Mouse (Mus musculus): ENCODE results near the gene Ppp2r3a. TPM values are rescaled to one million over a fixed set of nuclear protein-coding genes. Genes with fewer than 3 reads are reported as not detected.

Gene Ppp2r3a
- polyA plus RNA-seq, 1 experiment from 2014 or later: 28.7 TPM

DNA sequence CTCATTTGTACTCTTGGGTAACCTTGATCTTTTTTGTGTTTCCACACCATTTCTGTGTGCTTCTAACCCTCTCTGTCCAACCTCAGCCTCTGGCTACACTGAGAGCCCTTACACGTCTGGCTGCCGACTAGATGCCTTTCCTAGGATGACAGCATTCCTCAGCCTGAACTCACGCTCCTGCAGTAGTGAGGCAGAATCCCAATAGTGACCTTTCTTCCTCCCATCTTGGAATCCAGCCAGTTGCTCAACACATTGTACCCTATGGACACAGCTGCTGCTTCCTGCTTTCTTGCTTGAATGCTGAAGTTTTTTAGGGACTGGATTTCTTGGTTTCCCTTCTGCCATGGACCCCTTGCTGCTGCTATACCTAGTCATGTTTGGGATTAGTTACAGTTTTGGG is 141.6 kb downstream of the Ppp2r3a start:
- Histone ChIP-seq H3K4me1 (replicated peaks) (peaks cover 6% of the 10 kb centered on the region; the same call in 1 of the 2 replicates), H3K27me3 (no peaks in the 10 kb centered on the region), H3K9me3 (no peaks in the 10 kb centered on the region; the same call in 1 of the 2 replicates), H3K36me3 (peaks cover 28% of the 10 kb centered on the region), H3K4me3 (no peak overlapping the region), H3K27ac (0 out of 2 replicates have a peak overlapping the region, but pooled peaks have one; percentile 1), H3K4me2 (no peak overlapping the region), H3K9ac (no peak overlapping the region)
- no peak for ATAC-seq (ENCODE audit: low FRiP score)
- WGBS: 49% methylated on average over 3 of the region's 3 CpGs

DNA sequence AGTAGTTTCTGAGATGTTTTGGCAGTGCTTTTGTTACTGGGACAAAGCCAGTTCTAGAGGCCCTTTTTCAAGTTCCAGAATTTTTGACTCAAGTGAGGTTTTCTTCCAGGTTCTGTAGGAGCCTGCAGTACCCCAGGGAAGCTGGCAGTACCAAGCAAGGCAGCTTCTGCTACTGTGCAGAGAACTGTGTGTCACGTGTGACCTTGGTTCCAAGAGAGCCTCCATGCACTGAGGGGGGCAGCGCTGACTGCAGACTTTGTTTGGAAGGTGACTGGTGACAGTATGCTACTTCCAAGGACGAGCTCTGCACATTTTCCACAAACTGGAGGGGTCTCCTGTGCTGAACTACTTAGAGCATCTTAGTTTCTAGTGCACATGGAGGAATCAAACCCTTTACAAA is 144.2 kb downstream of the Ppp2r3a start:
- H3K4me2 ChIP-seq: no peak overlapping the region
- ATAC-seq (ENCODE audit: low FRiP score): no peak
- WGBS: 82% methylated on average over 3 of the region's 3 CpGs
- no peaks in the 10 kb centered on the region for H3K27me3 ChIP-seq
- H3K9me3 ChIP-seq: no peaks in the 10 kb centered on the region; the same call in 1 of the 2 replicates
- no peak overlapping the region for H3K27ac ChIP-seq
- H3K9ac ChIP-seq: no peak overlapping the region
- H3K4me1 ChIP-seq (replicated peaks): peaks cover 6% of the 10 kb centered on the region; the same call in 1 of the 2 replicates
- no peak overlapping the region for H3K4me3 ChIP-seq
- peaks cover 25% of the 10 kb centered on the region for H3K36me3 ChIP-seq

DNA sequence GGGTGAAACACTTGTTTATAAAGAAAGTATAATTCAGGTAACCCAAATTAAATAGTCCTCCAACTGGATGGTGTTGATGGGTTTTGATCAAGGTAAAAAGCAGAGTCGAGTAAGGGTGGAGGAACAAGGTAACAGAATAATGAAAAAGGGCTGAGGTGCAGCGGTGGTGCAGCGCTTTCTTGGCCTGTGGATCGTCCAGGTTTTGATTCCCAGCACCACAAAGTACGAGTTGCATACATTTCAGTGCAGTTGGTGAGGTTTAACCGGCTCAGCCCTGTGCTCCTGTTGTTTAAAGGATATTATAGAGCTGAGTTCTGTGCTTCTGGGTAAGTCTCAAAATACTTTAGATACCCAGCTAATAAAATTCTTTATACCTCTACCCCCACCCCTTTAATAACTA is 145.9 kb downstream of the Ppp2r3a start:
- peaks cover 34% of the 10 kb centered on the region for H3K36me3 ChIP-seq
- no peaks in the 10 kb centered on the region for H3K27me3 ChIP-seq
- no peak overlapping the region for H3K9ac ChIP-seq
- no peak overlapping the region for H3K4me2 ChIP-seq
- no peaks in the 10 kb centered on the region for H3K9me3 ChIP-seq
- peaks cover 9% of the 10 kb centered on the region for H3K4me1 ChIP-seq (replicated peaks)
- 96% methylated on average over 6 of the region's 6 CpGs for WGBS
- no peak overlapping the region for H3K4me3 ChIP-seq
- ATAC-seq (ENCODE audit: low FRiP score): no peak
- H3K27ac ChIP-seq: no peak overlapping the region

DNA sequence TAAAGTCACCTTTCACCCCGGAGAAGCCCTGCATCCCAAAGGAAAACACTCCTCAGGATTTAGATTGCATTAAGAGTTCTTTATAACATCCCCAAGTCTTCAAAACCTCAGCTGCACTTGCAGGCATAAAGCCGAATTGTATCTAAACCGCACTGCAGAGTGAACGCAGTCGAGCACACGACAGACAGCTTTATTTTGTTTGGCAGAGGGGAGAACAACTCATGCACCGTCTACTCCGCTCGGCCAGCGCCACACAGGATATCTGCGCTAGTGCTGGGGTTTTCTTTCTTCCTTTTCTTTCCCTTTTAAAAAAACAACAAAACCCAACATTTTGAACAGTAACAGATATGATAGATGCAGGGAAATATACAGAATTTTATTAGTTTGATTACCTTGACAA is 146.7 kb downstream of the Ppp2r3a start:
- Histone ChIP-seq H3K36me3 (peaks cover 37% of the 10 kb centered on the region), H3K27me3 (no peaks in the 10 kb centered on the region), H3K4me2 (no peak overlapping the region), H3K9me3 (no peaks in the 10 kb centered on the region), H3K4me1 (replicated peaks) (peaks cover 5% of the 10 kb centered on the region; the same call in 1 of the 2 replicates), H3K9ac (no peak overlapping the region), H3K27ac (no peak overlapping the region), H3K4me3 (no peak overlapping the region)
- WGBS: 89% methylated on average over 11 of the region's 11 CpGs
- ATAC-seq (ENCODE audit: low FRiP score): no peak

DNA sequence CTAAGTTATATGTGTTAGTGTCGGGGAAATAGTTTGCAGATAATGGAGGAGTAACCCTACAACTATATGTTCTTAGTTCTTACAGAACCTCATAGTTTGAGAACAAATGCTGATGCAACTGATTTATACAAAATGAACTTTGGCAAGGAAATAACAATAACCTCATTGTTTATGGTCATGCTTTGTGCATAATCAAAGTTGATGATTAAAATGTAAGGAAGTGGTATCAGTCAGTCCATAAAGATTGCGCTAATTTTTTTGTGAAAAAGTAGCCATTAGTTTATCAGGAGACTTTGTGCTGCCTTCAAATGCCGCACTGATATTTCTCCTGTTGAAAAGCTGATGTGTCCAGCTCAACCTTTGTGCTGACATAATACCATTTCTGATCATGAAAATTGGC is 149.3 kb downstream of the Ppp2r3a start:
- Histone ChIP-seq H3K4me3 (no peak overlapping the region), H3K4me1 (replicated peaks) (peaks cover 3% of the 10 kb centered on the region; the same call in 1 of the 2 replicates), H3K36me3 (peaks cover 36% of the 10 kb centered on the region), H3K9me3 (peaks cover 4% of the 10 kb centered on the region; the same call in 1 of the 2 replicates), H3K27me3 (no peaks in the 10 kb centered on the region), H3K9ac (no peak overlapping the region), H3K27ac (no peak overlapping the region), H3K4me2 (no peak overlapping the region)
- ATAC-seq (ENCODE audit: low FRiP score): no peak
- 95% methylated on average over 3 of the region's 3 CpGs for WGBS

DNA sequence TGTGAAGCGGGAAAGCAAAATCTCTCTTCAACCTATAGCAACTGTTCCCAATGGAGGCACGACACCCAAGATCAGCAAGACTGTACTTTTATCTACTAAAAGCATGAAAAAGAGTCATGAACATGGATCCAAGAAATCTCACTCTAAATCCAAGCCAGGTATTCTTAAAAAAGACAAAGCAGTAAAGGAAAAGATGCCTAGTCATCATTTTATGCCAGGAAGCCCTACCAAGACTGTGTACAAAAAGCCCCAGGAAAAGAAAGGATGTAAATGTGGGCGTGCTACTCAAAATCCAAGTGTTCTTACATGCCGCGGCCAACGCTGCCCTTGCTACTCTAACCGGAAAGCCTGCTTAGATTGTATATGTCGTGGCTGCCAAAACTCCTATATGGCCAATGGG is 150.0 kb downstream of the Ppp2r3a start:
- Histone ChIP-seq H3K36me3 (peaks cover 30% of the 10 kb centered on the region), H3K27me3 (no peaks in the 10 kb centered on the region)
- 93% methylated on average over 8 of the region's 8 CpGs for WGBS

DNA sequence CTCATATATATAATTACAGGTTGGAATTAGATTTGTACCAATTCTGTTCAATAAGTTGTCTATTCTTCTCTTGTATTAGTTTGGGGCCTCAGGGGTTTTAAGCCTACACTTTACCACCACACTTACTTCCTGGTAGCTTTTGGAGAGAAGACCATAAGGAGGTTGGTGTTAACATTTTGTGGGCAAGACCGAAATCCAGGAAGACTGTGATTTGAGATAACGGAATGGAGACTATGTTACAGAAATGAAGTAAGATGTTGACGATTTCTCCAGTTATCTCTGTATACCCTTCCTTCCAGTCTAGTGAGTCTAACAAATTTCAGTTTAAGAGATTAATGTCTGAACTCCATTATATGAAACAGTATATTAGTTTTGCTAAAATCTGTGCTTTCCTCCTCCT is 151.4 kb downstream of the Ppp2r3a start:
- Histone ChIP-seq H3K27ac (no peak overlapping the region), H3K4me2 (no peak overlapping the region), H3K9ac (no peak overlapping the region), H3K27me3 (no peaks in the 10 kb centered on the region), H3K4me3 (no peak overlapping the region), H3K9me3 (peaks cover 4% of the 10 kb centered on the region; the same call in 1 of the 2 replicates), H3K36me3 (peaks cover 25% of the 10 kb centered on the region), H3K4me1 (replicated peaks) (peaks cover 3% of the 10 kb centered on the region; the same call in 1 of the 2 replicates)
- 93% methylated on average over 3 of the region's 3 CpGs for WGBS
- ATAC-seq (ENCODE audit: low FRiP score): no peak

More for the DNA sequence above, 150.0 kb downstream of the Ppp2r3a start:
- Histone ChIP-seq H3K9me3 (peaks cover 4% of the 10 kb centered on the region; the same call in 1 of the 2 replicates), H3K4me1 (replicated peaks) (peaks cover 3% of the 10 kb centered on the region; the same call in 1 of the 2 replicates), H3K4me3 (no peak overlapping the region), H3K4me2 (no peak overlapping the region), H3K27ac (0 out of 2 replicates have a peak overlapping the region, but pooled peaks have one; percentile 12), H3K9ac (no peak overlapping the region)
- ATAC-seq (ENCODE audit: low FRiP score): no peak

DNA sequence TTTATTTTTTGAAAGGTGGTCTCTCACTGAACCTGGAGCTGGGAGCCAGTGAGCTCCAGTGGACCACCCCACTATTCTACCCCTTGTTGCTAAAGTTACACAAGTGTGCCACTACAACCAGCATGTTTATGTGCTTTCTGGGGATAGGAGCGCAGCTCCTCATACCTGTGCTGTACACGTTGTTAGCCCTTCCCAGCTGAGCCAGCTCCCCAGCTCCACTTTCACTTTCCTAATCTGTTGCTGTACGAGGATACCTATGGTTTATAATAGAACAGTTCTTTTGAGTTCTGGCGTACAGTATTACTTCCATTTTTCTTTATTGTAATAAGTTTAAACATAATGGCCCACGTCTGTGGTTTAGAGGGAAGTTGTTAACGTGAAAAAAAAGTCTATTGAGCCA is 152.2 kb downstream of the Ppp2r3a start:
- H3K9me3 ChIP-seq: peaks cover 4% of the 10 kb centered on the region; the same call in 1 of the 2 replicates
- H3K27ac ChIP-seq: peak overlapping the region; percentile 23; the same call in 1 of the 2 replicates
- H3K4me3 ChIP-seq: no peak overlapping the region
- H3K27me3 ChIP-seq: no peaks in the 10 kb centered on the region
- 88% methylated on average over 6 of the region's 6 CpGs for WGBS
- H3K4me1 ChIP-seq (replicated peaks): peaks cover 3% of the 10 kb centered on the region; the same call in 1 of the 2 replicates
- peaks cover 21% of the 10 kb centered on the region for H3K36me3 ChIP-seq
- H3K9ac ChIP-seq: no peak overlapping the region
- no peak overlapping the region for H3K4me2 ChIP-seq
- ATAC-seq (ENCODE audit: low FRiP score): no peak

DNA sequence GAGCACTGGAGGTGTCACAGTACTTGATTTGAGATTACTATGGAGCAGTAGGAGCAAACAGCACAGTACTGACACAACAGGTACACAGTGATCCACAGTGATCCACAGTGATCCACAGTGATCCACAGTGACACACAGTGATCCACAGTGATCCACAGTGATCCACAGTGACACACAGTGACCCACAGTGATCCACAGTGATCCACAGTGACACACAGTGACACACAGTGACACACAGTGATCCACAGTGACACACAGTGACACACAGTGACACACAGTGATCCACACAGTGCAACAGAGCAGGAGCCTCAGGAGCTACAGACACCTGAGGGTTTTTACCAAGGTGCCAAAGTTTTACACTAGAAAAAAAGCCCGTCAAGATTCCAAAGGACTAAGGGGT is 154.1 kb downstream of the Ppp2r3a start:
- Histone ChIP-seq H3K27ac (no peak overlapping the region), H3K36me3 (peaks cover 21% of the 10 kb centered on the region), H3K9me3 (peaks cover 4% of the 10 kb centered on the region; the same call in 1 of the 2 replicates), H3K4me1 (replicated peaks) (peaks cover 3% of the 10 kb centered on the region; the same call in 1 of the 2 replicates), H3K4me2 (no peak overlapping the region), H3K27me3 (no peaks in the 10 kb centered on the region), H3K9ac (no peak overlapping the region), H3K4me3 (no peak overlapping the region)
- 0 out of 2 replicates have a peak, but pooled peaks have one; percentile 43 for ATAC-seq (ENCODE audit: low FRiP score)
- 87% methylated on average over 1 of the region's 1 CpGs for WGBS

DNA sequence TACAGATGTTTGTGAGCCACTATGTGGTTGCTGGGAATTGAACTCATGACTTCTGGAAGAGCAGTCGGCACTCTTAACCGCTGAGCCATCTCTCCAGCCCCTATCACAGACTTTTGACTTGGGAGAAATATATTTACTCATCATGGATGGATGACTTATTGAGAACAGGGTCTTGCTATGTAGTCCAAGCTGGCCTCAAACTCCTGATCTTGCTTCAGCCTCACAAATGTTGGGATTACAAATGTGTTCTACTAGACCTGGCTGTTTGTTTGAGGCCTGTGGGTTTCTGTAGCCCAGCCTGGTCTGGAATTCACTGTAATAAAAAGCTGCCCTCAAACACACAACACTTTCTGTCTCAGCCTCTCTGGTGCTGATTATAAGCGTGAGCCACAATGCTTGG is 155.1 kb downstream of the Ppp2r3a start:
- no peak for ATAC-seq (ENCODE audit: low FRiP score)
- H3K4me3 ChIP-seq: no peak overlapping the region

DNA sequence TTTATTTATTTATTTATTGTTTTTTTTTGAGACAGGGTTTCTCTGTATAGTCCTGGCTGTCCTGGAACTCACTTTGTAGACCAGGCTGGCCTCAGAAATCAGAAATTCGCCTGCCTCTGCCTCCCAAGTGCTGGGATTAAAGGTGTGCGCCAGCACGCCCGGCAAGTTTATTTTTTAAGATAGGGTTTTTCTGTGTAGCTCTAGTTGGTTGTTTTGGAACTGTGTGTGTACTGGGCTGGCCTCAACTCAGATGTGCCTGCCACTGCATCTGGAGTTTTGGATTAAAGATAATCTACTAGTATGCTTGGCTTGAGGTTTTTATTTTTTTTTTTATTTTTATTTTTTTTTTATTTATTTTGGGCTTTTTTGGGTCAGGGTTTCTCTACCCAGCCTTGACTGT is 156.2 kb downstream of the Ppp2r3a start:
- Histone ChIP-seq H3K27ac (no peak overlapping the region), H3K4me3 (no peak overlapping the region), H3K9ac (no peak overlapping the region), H3K36me3 (peaks cover 3% of the 10 kb centered on the region), H3K4me2 (no peak overlapping the region), H3K9me3 (peaks cover 4% of the 10 kb centered on the region; the same call in 1 of the 2 replicates), H3K4me1 (replicated peaks) (no peaks in the 10 kb centered on the region), H3K27me3 (no peaks in the 10 kb centered on the region)
- no peak for ATAC-seq (ENCODE audit: low FRiP score)
- 95% methylated on average over 4 of the region's 4 CpGs for WGBS

More for the DNA sequence above, 155.1 kb downstream of the Ppp2r3a start:
- H3K36me3 ChIP-seq: peaks cover 14% of the 10 kb centered on the region
- no peaks in the 10 kb centered on the region for H3K27me3 ChIP-seq
- no peak overlapping the region for H3K27ac ChIP-seq
- WGBS: 98% methylated on average over 3 of the region's 3 CpGs
- H3K4me1 ChIP-seq (replicated peaks): no peaks in the 10 kb centered on the region
- peaks cover 4% of the 10 kb centered on the region; the same call in 1 of the 2 replicates for H3K9me3 ChIP-seq
- H3K4me2 ChIP-seq: no peak overlapping the region
- H3K9ac ChIP-seq: no peak overlapping the region

DNA sequence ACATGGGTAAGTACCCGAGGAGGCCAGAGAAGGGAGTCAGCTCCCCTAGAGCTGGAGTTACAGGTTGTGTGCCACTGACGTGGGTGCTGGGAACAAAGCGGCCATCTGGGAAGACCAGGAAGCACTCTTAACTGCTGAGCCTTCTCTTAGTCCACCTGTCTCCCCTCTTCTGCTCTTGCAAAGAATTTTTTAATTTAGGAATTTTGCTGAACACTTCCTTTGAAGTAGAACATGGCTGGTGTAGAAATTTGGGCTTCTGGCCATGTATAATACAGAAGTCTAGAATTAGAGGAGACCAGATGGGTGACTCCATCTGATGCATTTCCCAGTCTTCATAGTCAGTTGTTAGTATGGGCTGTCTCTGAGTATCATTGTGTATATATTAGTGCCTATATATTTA is 167.9 kb downstream of the Ppp2r3a start:
- ATAC-seq (ENCODE audit: low FRiP score): no peak
- no peaks in the 10 kb centered on the region for H3K36me3 ChIP-seq
- H3K4me3 ChIP-seq: no peak overlapping the region
- no peaks in the 10 kb centered on the region for H3K27me3 ChIP-seq
- no peak overlapping the region for H3K4me2 ChIP-seq
- 93% methylated on average over 3 of the region's 3 CpGs for WGBS
- H3K9me3 ChIP-seq: no peaks in the 10 kb centered on the region
- no peak overlapping the region for H3K9ac ChIP-seq
- H3K27ac ChIP-seq: no peak overlapping the region
- H3K4me1 ChIP-seq (replicated peaks): peaks cover 25% of the 10 kb centered on the region
